Mouse (Mus musculus): ENCODE results near the gene Kdsr.

DNA sequence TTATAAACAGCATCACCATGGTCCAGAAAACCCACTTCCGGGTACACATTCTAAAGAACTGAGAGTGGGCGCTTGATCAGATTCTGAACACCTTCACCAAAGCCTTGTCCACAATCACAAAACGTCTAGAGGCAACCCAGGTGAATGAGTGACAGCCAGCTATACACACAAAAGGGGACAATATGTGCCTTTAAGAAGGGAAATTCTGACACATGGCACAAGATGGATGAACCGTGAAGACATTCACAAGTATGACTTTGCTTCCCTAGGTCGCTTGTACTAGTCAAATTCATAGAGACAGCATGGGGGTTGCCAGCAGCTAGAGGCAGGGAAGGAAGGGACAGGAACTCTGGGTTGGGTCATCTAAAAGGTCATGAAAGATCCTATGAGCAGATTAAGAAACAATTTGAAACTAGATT lies 81.5 kb downstream of the Kdsr start:
- no peak for TF ChIP-seq EP300 (IDR thresholded peaks at IDR 0.05; ENCODE audit: low read depth)
- no peak for TF ChIP-seq CTCF (IDR thresholded peaks at IDR 0.05; ENCODE audit: low read depth)
